Mouse (Mus musculus) c-Kit-positive CD71-positive TER-119-negative erythroid progenitor cells, embryonic 14.5 days (primary cell): ENCODE results near the gene C1qtnf4.
"Not testable (repeated sequence)": the region's sequence is repeated elsewhere in the genome, so short reads cannot be mapped to it uniquely, and the experiment has no call there.

ENCODE experiments used
- DNase-seq: peaks from one replicate; pipeline ENCODE4 v3.0.0-alpha.2; 2013; ENCODE audit warnings: low read depth

The C1qtnf4 gene

DNA sequence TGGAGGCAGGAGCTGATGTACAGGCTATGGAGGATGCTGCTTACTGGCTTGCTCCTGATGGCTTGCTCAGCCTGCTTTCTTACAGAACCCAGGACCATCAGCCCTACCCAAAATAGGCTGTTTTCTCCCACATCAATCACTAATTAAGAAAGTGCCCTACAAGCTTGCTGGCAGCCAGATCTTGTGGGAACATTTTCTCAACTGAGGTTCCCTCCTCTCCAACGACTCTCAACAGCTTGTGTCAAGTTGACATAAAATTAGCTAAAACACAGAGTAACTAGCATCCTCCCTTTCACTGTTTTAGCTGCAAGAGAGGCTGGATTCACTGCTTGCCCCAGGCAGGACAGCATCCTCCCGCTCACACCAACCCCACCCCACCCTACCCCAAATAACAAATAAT is 3.8 kb upstream of the C1qtnf4 start:
- DNase-seq, result no peak

DNA sequence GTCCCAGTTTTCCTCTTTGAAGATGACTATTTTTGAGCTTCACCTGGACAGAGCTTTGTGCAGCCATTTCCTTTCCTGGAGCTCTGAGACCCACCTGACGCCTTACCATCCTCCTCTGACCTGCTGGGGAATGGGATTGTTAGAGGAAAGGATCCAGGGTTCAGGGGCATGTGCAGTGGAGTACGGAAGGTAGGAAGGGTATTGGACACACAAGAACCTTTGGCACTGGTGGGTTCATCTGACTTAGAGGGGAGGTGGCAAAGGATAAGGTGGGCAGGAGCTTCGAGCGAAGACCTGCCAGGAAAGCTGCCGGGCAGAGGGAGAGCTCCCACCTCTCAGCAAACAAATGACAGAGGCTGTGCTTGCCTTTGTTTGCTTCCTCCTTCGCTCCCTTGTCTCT is 776 bp downstream of the C1qtnf4 start:
- no peak for DNase-seq

DNA sequence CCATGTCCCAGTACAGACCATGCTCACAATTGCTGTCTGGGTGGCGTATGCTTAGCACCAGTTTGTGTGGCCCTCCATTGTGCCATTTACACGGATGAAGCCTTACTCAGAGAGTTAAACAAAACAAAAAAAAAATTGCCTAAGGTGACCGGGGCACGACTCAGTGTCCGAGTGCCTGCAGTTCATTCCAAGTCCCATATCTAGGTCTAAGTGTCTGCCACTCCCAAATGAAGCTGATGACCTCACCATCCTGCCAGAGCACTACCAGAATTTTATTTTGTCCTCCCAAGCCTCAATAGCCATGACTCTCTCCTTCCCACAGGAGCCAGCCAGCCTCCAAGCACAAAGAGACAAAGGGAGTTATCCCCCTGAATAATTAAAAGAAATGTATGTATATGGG is 2.0 kb downstream of the C1qtnf4 start:
- DNase-seq, result no peak

DNA sequence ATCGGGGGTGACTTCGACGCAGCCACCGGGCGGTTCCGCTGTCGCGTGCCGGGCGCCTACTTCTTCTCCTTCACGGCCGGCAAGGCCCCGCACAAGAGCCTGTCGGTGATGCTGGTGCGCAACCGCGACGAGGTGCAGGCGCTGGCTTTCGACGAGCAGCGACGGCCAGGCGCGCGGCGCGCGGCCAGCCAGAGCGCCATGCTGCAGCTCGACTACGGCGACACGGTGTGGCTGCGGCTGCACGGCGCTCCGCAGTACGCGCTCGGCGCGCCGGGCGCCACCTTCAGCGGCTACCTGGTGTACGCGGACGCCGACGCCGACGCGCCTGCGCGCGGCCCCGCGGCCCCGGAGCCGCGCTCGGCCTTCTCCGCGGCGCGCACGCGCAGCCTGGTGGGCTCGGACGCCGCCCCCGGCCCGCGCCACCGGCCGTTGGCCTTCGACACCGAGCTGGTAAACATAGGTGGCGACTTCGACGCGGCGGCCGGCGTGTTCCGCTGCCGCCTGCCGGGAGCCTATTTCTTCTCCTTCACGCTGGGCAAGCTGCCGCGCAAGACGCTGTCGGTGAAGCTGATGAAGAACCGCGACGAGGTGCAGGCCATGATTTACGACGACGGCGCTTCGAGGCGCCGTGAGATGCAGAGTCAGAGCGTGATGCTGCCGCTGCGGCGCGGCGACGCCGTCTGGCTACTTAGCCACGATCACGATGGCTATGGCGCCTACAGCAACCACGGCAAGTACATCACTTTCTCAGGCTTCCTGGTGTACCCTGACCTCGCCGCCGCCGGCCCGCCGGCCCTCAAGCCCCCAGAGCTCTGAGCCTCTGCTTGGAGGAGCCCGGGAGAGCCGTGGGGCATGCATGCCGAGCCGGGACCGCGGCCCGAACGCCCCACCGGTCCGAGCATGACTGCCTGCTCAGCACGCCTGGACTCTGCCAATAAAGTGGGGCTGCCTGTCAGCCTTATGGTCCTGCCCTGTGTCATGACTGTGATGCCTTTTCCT is 4.2 kb downstream of the C1qtnf4 start:
- DNase-seq, result no peak

DNA sequence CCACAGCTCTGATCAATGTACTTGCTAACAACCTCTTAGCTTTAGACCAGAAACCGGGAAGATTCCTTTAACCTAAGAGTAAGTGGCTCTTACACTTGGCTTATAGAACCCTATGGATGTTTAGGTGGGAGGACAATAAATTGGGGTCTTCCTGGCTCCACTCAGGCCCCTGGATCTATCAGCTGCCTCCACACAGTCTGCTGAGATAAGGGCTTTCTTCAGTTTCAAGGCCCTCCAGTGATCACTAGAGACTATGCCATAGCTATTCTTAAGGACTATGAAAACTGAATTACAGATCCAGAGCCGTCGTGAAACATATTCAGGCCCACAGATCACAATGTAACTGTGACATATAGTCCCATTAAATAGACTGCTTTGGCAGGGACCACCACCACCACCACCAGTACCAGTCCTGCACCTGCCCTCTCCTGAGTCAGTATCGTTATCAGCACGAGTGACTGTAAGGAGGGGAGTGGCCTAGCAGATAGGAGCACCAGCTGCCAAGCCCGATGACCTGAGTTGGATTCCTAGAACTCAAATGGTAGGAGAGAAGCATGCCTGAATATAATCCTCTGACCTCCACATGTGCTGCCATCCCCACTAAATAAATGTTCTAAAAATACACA is 8.1 kb downstream of the C1qtnf4 start:
- DNase-seq, result no peak

DNA sequence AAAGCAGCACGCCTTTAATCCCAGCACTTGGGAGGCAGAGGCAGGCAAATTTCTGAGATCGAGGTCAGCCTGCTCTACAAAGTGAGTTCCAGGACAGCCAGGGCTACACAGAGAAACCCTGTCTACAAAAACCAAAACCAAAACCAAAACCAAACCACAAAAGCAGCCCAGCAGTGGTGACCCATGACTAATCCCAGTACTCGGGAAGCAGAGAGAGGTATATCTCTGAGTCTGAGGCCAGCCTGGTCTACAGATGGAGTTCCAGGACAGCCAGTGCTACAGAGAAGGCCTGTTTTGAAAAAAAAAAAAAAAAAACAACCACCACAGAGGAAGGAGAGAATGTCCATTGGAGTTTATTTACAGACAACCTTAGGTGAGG is 8.6 kb downstream of the C1qtnf4 start:
- DNase-seq, result not testable (repeated sequence)

DNA sequence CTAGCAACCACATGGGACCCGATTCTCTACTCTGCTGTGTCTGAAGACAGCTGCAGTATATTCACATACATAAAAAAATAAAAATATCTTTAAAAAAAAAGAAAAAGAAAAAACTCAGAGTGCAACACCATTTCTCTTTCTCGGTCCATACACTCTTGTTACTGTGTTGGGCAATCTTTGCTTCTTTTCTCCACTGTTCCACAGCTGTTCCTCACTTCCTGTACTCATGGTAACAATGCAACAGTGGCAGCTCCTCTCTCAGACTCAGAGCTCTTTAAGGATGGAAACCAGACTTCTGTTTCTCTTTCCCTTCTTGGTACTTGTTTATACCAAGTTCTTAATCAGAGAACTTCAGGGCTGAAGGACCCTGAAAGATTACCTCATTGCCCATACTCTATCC is 17.7 kb downstream of the C1qtnf4 start:
- DNase-seq, result no peak

DNA sequence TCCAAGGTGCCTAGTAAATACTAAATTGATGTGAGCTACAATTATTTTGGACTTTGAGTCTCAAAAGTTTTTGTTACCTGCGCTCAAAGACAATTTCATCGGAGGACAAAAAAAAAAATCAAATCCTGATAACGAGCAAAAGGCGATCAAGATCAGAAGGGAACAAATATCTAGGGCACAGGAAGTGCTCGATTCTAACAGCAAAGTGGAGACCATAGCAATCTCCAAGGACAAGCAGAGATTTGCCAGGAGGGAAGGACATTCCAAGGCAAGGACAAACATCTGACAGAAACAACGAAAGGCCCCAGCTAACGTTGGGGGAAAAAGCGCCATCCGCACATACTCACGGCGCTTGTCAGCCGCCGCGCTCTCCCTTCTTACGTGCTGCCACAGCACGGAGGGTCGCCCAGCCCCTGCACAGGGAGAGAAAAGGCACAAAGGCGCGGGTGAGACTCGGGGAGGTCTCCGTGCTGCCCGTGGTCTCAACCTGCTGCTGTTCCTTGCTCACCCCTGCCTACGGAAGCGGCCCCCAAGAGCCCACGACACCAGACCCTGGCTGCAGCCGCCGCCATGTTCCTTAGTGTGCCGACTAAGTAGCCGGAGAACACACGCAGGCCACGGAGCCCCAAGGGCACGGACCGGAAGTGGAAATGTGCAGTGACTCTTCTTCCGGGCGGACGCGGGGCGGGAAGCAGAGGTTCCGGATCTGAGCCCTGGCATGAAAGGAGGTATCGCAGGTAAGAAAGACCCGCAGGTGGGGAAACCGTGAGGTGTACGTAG is 18.6 kb downstream of the C1qtnf4 start, which contains the start of the genes Kbtbd4 and Ndufs3:
TSS of gene Kbtbd4 (plus strand) at position 665 of the 780 bp plus-strand sequence.
TSS of gene Ndufs3 (minus strand) at position 752 of the 780 bp plus-strand sequence.
- peak; percentile 89 for DNase-seq

DNA sequence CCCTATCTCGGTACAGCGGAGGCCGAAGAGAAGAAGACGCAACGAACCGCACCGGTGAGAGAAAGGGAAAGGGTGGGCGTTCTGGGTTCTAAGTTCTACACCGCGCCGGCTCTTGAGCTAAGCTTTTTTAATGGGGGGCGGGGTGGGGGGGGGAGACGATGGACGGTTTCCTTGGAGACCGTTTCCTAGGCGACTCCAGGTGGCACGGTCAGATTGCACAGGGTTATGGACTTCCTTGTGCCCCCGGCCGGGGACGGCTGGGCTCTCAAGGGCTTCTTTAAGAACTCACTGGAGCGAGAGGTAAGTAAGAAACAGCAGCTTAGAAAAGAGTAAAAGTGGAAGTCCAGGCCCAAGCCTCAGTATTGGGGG is 19.2 kb downstream of the C1qtnf4 start:
- no peak for DNase-seq

DNA sequence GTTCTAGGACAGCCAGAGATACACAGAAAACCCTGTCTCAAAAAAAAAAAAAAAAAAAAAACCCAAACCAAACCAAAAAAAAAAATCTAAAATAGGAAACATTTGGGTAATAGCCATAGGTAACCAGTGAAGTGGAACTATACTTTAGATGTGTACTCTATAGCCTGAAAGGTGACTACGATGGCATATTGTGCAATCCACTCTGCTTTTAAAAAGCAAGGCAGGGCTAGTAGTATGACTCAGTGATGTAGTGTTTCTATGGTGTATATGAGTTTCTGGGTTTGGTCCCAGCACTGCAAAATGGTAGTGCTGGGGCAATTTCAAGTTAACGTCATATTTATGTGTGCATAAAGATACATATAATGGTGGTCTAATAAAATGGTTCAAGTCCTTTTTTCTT is 21.1 kb downstream of the C1qtnf4 start:
- no peak for DNase-seq

DNA sequence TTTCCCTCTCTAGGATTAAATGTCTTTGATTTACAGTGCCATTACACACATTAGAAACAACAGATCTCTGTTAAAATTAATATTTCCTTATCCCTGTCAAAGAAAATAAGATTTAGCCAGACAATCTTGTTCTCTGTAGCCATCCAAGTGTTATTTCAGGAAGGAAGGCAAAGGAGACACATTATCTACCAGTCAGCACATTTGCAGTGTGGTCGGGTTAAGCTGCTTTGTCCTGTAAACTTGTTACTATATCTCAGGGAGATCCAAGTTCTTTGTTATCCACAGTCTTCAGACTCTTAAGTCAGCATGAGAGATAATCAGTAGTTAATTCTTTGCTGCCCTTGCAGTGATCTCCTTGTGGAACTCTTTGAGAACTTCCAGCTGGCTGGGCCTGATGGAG is 25.2 kb downstream of the C1qtnf4 start:
- no peak for DNase-seq

DNA sequence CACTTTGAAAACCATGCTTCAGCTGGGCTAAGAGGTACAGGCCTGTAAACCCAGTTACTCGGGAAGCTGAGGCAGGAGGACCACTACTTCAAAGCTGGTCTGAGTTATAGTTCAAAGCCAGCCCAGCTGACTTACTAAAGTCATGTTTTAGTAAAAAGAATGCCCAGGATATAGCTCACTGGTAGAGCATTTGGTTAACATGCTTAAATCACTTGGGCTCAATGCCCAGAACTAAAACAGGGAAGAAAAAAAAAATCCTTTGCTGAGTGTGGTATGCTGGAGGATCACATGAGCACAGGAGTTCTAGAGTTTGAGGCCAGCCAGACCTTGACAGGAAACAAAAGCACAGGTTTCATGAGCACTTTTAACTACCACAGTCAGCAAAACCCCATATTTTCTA is 26.0 kb downstream of the C1qtnf4 start:
- DNase-seq, result no peak

DNA sequence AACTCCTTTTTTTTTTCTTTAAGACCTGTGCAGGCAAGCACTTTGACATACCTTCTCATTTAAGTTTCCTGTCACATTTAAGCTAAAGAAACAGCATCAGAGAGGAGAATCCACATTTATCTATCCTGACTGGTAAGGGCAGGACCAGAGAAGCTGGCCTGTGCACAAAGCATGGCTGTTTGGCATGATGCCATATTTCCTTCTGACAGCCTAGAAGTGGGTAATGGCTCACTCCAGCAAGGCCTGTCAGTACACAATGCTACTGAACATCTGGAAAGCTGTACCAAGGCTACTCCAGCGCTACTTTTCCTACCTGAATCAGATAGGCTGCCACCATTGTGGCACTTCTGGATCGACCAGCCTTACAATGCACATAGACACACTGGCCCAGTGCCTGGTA is 28.0 kb downstream of the C1qtnf4 start:
- DNase-seq, result no peak

DNA sequence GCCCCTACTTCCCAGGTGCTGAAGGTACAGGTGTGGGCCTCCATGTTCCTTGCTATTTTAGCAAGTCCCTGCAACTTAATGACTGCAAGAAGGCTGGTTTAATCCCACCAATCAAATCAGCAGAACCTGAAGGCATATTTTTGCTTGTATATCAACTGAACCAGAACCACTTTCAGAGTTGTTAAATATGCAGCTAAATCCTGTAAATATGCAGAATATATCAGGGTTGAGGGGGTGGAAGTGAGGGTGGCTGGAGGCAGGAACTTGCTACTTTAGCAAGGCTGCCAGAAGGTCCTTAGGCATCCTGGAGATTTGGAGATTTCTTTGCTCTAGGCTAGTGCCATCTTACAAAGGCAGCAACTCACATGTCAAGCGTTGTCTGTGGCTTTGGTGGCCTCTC is 29.9 kb downstream of the C1qtnf4 start:
- DNase-seq, result no peak

DNA sequence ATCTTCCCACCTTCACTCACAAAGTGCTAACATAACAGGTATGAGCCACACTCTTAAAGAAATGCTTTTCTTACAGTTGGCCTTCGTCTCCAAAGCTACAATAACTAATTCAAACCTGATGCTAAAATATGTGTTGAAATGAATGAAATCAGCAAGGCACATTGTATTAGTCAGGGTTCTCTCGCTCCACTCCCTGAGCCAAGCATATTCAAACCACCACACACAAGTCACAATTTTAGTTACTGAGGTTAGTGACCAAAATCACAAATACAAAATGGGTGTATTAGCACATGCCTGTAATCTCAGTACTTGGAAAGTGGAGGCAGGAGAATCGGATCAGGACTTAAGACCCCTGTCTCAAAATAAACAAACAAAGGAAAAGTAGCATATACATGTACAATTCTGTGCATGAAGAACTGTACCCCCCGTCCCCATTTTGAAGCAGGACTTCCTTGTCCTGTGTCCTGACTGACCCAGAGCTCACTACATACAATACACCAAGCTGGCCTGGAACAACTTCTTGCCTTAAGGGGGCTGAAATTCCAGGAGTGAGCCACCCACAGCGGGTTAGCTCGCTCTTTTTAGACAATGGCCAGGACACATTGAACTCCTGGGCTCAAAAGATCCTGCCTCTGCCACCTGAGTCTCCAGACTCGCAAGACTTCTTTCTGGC is 31.0 kb downstream of the C1qtnf4 start:
- no peak for DNase-seq

DNA sequence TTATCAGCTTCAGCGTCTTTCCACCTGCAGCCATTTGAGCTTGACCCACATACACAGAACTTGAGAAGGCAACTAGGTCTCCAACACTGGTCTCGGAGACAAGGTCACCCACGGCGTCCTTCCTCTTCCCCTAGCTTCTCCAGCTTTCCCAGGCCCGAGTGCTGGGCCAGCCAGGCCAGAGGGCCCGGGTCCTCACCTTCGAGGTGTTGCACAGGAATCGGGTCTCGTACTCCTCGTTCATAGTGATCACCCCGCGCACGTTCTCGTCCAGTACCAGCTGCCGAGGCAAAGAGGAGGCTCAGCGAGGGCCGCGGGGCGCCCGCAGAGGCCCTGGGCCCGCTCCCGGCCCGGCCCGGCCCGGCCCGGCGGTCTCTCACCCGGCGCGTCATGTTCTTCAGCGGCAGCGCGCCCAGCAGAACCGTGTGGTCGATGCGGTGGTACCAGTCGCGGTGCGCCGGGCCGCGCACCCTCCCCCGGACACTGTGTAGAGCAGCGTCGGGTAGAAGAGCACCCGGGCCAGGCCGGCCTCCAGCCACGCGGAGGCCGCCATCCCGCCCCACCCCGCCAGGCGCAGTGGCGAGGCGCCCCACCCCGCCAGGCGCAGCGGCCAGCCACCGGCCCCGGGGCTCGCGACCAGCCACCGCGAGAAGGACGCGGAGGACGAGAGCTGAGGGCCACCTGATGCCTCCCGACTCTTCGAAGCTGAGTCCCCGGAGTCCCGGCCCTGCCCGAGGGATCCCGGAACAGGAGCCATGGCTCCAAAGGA is 31.8 kb downstream of the C1qtnf4 start:
- peak; percentile 37 for DNase-seq

DNA sequence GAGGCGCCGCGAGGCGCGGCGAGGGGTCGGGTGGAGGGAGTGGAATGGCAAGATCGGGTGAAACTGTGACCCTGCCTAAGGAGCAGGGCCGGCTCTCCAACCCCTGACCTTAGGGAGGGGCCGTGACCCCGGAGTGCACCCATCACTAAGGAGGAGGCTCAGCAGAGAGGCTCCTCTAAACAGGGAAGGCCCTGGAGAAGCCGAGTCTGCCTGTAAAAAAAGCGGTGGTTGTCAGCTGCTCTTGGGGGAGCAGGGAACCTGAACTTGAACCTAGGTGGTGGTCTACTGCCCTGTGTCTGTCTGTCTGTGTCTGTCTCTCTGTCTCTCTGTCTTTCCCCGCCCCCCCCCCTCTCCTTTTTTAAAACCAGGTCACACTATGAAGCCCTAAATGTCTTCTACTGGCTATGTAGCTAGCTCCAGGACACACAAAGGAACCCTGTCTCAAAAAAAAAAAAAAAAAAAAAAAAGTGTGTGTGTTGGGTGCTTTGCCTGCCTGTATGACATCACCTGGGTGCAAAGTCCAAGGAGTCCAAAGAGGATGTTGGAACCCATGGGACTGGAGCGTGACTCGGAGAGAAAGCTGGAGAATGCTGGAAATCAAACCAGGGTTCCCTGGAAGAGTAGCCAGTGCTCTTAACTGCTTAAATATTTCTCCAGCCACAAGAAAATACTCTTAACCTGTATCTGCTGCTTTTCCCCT is 32.5 kb downstream of the C1qtnf4 start:
- DNase-seq, result no peak

DNA sequence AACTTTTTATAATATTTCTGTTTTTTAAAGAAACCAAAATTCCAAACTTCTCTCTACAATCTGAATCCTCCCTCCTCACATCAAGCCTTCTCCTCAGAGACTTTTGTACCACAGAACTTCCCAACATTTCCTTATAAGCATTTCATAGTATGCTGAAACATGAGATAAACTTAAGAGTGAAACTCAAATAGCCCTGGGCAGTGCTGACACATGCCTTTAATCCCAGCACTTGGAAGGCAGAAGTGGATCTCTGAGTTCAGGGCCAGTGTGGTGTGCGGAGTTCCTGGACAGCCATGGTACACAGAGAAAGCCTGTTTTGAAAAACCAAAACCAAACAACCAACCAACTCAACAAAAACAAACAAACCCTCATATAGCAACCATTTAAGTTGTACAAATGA is 35.5 kb downstream of the C1qtnf4 start:
- DNase-seq, result no peak

DNA sequence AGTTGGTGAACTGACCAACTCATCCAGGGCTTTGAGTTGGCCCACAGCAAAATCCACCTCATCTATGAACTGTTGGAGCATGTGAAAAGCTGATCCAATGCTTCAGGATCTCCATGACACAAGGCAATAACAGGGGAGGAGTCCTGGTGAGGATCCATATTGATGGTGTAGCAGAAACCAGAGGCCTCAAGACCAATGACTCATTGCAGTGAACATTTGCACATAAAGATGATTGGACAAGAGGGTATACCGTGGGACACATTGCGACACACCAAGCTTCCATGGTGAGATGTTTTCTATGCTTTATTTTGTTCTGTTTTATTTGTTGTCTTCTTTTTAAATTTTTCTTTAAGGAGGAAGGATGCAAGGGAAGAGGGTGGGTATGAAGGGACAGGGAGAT is 37.0 kb downstream of the C1qtnf4 start:
- no peak for DNase-seq

DNA sequence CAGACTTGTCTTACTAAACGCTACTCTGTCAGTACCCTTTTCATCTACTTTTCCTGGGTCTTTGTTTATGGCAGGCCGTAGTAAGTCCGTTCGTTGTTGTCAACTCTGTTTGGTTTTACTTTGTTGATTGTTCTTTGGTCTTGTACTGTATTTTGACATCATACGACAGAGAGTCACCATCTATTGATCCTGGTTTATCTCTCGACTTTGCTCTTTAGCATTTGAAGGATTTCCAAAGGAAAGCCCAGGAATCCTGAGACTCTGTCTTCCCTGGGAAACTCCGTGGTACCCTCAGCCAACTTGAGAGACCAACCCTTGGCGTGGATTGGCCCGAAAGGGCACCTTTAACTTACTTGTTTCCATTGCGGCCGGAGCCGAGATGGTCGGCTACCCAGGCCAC is 42.9 kb downstream of the C1qtnf4 start:
- no peak for DNase-seq

DNA sequence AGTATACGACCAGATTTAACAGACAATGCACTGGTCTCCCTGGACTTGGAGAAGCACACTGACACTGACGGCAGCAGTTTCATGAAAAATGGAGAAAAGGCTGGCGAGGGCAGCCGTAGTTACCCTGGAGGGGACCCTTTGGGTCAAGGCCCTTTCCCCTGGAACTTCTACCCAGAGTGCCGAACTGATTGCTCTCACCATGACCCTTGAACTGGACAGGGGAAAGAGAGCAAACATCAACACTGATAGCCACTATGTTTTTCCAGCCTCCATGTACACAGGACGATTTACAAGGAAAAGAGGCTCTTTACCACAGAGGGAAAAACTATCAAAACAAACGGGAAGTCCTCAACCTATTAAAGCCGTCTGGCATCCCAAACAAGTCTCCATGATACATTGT is 46.2 kb downstream of the C1qtnf4 start:
- no peak for DNase-seq
